Mouse (Mus musculus) B cell, adult 2 months (primary cell): ENCODE results near the gene Sncb.

Experiments
- DNase-seq, 2 experiments: peaks; one replicate each; pipeline ENCODE4 v3.0.0; 2022

Gene Sncb

GRCm38 (mm10) chr13:54781086-54781485 lies 14.7 kb upstream of the Sncb start:
- no peak for DNase-seq

- DNase-seq = no peak
Measured at GRCm38 (mm10) chr13:54780592-54780991, 14.2 kb upstream of the Sncb start.

- DNase-seq = no peak
Measured at GRCm38 (mm10) chr13:54767012-54767411, 617 bp upstream of the Sncb start.

- DNase-seq = peak in 1 of 2 experiments; percentile 9
Measured at GRCm38 (mm10) chr13:54765281-54766191, 859 bp downstream of the Sncb start.

GRCm38 (mm10) chr13:54760906-54761305 lies 5.5 kb downstream of the Sncb start:
- no peak for DNase-seq

- DNase-seq = no peak
Measured at GRCm38 (mm10) chr13:54760164-54760795, 6.1 kb downstream of the Sncb start.

- DNase-seq = no peak
Measured at GRCm38 (mm10) chr13:54759496-54759895, 6.9 kb downstream of the Sncb start.

GRCm38 (mm10) chr13:54758756-54759470 lies 7.5 kb downstream of the Sncb start:
- DNase-seq = no peak

- DNase-seq = peak; percentile 71
Measured at GRCm38 (mm10) chr13:54758045-54758755, 8.2 kb downstream of the Sncb start.

- DNase-seq = no peak
Measured at GRCm38 (mm10) chr13:54757093-54757830, 9.1 kb downstream of the Sncb start.

- DNase-seq = no peak
Measured at GRCm38 (mm10) chr13:54756156-54756712, 10.2 kb downstream of the Sncb start.

- no peak for DNase-seq
Measured at GRCm38 (mm10) chr13:54755201-54755830, 11.1 kb downstream of the Sncb start.

GRCm38 (mm10) chr13:54754169-54755080 lies 12.0 kb downstream of the Sncb start:
- no peak for DNase-seq

GRCm38 (mm10) chr13:54753733-54754132 lies 12.7 kb downstream of the Sncb start:
- DNase-seq = no peak

- DNase-seq = no peak
Measured at GRCm38 (mm10) chr13:54752656-54753055, 13.7 kb downstream of the Sncb start.

- DNase-seq = peak; percentile 29 to 38
Measured at GRCm38 (mm10) chr13:54750699-54751098, 15.7 kb downstream of the Sncb start.

GRCm38 (mm10) chr13:54749864-54750411 lies 16.5 kb downstream of the Sncb start, which contains the start of gene Gprin1:
Gene Gprin1, minus strand, starts transcription at chr13:54749874.
- no peak for DNase-seq

- peak in 1 of 2 experiments; percentile 20 for DNase-seq
Measured at GRCm38 (mm10) chr13:54749061-54749863, 17.1 kb downstream of the Sncb start.

GRCm38 (mm10) chr13:54748721-54749060 lies 17.7 kb downstream of the Sncb start:
- no peak for DNase-seq
